Mouse (Mus musculus): Measurements from ENCODE around the gene Pla2g3.

The Pla2g3 gene
- long read RNA-seq, experiment 1, partial matches to known transcripts: 0 of 1 reads
- long read RNA-seq, experiment 1, other reads (novel, unspliced or antisense): 1 of 1 reads
- long read RNA-seq, experiment 2, partial matches to known transcripts: 1 of 1 reads
- long read RNA-seq, experiment 2, other reads (novel, unspliced or antisense): 0 of 1 reads

DNA sequence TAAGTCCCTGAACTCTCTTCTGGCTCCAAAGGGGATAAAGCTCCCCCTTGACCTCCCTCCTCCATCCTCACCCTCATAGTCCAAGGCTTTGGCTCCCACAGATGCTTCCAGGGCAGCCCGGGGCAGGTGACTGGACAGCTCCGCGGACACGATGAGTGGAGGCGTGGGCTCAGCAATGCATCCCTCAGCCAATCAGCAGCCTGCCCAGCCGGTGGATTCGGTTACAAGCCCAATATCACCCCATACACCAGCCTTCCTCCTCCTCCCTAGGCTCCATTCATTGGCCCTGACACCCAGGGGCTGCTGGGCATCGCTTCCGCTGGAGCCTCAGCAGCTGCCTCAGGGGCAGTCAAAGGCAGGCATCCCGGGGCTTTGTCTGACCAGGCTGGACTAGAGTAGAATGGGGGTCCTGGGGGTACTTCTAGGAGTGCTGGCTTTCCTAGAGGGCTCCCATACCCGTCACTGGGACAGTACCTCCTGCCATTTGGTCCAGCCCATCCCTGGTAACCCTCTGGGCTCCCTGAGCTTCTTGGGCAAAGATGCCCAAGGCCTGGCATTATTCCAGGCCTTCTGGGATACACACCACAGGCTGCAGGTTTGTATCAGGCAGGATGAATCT is at the start of gene Pla2g3:
Gene Pla2g3, plus strand, starts transcription at position 333 of the 619 bp plus-strand sequence.
- intact Hi-C loops (cut with DNase I): no loop called here

DNA sequence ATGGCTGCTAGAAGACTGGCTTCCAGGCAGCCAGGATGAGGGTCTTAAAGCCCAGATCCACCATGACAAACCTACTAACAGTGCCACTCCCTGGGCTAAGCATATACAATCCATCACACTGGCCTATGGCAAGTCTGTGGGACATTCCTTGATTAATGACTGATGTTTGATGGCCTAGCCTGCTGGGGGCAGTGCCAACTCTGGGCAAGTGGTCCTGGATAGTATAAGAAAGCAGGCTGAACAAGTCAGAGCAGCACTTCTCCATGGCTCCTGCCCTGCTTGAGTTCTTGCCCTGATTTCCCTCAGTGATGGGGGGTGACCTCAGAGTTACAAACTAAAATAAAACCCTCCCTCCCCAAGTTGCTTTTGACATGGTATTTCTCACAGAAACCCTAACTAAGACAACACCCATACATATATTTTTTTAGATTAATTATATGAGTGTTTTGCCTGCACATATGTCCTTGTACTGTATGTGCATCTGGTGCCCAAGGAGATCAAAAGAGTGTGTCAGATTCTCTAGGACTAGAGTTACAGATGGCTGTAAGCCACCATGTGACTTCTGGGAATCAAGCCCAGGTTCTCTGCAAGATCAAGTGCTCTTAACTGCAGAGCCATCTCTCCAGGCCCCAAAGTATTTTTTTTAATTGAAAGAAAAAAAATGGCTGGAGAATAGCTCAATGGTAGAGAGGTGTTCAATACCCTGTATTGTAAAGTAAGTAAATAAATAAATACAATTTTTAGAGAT is 46.2 kb upstream of the Pla2g3 start:
- intact Hi-C loops (cut with DNase I): no loop called here

DNA sequence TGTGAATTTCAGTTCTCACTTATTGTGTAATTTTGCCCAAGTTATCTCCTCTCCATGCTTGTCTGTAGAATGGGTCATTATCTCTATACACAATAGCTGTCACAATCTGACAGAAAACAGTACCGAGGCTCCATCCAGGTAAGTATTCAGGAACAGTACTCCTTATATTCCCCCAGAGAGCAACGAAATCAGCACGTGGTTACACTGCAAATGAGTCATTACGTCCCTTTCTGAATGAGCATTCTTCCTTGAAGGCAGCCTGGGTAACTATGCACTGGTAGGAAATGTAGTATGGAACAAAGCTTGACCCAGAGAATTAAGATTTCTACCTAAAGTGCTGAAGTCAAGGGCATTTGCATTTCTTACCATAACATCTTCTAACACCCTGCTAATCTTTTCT is 45.4 kb upstream of the Pla2g3 start:
- intact Hi-C loops (cut with DNase I): no loop called here

- intact Hi-C loops (cut with DNase I): no loop called here
These were observed 45.0 kb upstream of the Pla2g3 start for GRCm38 (mm10) chr11:3443091-3443490.

DNA sequence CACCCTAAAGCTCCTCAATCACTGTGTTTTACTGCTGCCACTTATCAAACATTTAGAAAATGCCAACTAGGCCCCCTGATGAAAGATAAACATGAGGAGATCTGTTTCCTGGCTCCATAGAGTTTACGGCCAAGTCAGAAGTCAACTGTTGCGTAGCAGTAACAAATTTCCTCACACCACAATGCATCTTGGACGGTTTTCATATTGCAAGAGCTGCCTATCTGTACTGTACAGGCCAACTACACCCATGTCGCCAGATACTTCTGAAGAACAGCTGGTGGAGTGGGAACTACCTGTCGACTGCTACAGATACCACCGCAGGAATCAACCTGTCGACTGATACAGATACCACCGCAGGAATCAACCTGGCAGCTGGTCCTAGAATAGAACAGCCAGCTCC is 43.2 kb upstream of the Pla2g3 start:
- intact Hi-C loops (cut with DNase I): no loop called here

GRCm38 (mm10) chr11:3451701-3452163 is 36.4 kb upstream of the Pla2g3 start:
- intact Hi-C loops (cut with DNase I): loop anchor here (5.0 kb wide), 1 partner anchor 44 kb away; the partner anchor contains the start of gene Limk2

- intact Hi-C loops (cut with DNase I): loop anchor here (5.0 kb wide), 1 partner anchor 45 kb away; the partner anchor contains the start of gene Limk2
These were observed 35.9 kb upstream of the Pla2g3 start, which contains the start of gene Rnf185 for GRCm38 (mm10) chr11:3452167-3452639. TSS of gene Rnf185 (minus strand) at chr11:3452363.

DNA sequence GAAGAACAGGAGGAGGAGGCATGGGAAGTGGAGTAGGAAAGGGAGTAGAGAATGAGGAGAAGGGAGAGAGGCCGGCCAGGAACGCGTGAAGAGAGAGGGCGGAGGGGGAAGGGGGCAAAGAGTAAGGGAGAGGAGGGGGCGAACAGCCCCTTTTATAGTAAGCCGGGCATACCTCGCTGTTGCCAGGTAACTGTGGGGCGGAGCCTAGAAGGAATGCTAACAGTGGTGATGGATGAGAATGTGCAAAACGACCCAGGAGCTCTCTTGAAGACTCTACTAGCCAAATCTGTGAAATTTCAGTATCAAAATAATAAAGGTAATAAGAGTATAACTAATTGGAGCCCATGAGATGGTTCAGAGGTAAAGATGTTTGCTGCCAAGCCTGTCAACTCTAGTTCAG is 35.3 kb upstream of the Pla2g3 start:
- intact Hi-C loops (cut with DNase I): loop anchor here (5.0 kb wide), 1 partner anchor 45 kb away; the partner anchor contains the start of gene Limk2

DNA sequence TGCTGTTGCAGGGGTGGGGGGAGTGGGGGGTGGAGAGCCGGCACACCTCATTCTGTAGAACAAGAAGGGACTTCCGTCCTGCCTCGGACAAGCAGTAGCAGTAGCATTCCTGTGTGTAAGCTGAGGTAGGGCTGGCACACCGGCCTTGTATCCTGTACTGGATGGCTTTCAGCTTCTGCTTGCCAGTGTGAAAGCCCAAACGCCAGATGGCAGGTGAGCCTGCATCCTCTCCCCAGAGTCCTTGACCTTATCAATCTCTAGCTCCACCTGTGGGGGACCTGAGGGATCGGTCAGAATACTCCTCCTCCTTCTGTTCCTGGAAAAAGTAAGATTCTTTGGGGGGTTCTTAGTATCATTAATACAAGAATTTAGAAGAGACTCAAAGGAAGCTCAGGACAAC is 34.6 kb upstream of the Pla2g3 start:
- intact Hi-C loops (cut with DNase I): loop anchor here (5.0 kb wide), 1 partner anchor 46 kb away; the partner anchor contains the start of gene Limk2

DNA sequence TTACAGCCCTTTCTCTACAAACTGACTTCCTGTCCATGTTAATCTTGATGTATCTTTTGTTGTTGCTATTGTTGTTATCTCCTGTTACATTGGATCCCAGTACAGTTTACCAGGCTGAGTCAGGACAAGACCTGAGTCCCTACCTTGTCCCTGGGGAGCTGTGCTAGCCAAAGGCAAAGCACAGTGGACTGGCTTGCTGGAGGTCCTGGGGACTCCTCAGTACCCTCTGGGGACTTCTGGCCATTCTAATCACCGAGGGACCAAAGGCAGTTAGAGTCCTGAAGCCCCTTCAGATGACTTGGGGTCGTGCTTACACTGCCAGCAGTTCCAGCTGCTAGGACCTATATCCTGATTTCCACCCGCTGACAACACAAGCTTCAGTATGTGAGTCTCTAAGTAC is 33.6 kb upstream of the Pla2g3 start:
- intact Hi-C loops (cut with DNase I): loop anchor here (5.0 kb wide), 1 partner anchor 47 kb away; the partner anchor contains the start of gene Limk2

DNA sequence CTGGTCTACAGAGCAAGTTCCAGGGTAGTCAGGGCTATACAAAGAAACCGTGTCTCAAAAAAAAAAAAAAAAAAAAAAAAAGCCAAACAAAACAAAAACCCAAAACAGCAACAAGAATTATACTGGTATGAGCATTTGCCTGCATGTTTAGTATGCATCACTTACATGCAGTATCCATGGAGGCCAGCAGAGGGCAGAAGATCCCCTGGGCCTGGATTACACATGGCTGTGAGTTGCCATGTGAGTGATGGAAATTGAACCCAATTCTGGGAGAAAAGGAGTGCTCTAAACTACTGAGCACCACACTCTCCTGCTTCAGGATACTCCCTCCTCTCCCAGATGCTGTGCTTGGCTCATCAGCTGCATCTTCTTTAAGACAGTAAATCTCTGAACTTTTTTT is 31.7 kb upstream of the Pla2g3 start:
- intact Hi-C loops (cut with DNase I): no loop called here

DNA sequence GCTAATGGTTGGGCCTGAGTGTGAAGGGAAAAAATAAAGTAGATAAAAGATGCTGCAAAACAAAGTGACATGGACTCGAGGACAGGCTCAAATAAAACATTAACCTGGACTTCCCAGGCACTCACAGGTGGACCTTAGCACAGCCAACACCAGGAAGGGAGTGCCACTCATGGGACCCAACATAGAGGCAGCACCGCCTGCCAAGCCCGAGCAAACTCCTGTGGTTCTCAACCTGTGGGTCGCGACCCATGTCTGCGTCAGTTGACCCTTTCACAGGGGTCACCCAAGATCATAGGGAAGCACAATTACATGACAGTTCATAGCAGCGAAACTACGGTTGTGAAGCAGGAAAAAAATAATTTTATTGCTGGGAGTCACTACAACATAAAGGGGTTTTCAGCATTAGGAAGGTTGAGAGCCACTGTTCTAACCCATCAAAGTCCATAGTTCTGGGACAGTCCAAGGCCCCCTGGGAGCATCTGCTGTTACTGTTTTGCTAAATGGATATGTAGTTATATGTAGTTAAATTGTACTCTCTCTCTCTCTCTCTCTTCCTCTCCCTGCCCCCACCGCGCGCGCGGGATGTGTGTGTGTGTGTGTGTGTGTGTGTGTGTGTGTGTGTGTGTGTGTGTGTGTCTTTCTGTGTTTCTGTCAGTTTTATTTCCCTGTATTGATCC is 29.5 kb upstream of the Pla2g3 start:
- intact Hi-C loops (cut with DNase I): no loop called here

- intact Hi-C loops (cut with DNase I): no loop called here
These were observed 29.0 kb upstream of the Pla2g3 start for GRCm38 (mm10) chr11:3459105-3459468.

DNA sequence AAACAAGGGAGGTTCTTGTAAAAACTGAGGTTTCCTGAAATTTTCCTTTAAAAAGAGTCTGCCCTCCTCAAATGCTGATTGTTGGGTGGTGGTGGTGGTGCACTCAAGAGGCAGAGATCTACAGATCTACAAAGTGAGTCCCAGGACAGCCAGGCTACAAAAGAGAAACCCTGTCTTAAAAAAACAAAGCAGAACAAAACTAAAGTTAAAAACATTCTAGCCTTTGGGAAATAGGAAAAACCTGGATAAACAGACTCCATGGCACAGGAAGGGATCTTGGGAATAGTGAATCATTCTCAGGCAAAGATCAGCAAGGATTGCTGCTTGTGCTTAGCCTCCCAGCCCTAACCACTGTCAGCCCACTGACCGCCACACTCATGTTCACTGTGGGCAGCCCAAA is 25.2 kb upstream of the Pla2g3 start:
- intact Hi-C loops (cut with DNase I): no loop called here

DNA sequence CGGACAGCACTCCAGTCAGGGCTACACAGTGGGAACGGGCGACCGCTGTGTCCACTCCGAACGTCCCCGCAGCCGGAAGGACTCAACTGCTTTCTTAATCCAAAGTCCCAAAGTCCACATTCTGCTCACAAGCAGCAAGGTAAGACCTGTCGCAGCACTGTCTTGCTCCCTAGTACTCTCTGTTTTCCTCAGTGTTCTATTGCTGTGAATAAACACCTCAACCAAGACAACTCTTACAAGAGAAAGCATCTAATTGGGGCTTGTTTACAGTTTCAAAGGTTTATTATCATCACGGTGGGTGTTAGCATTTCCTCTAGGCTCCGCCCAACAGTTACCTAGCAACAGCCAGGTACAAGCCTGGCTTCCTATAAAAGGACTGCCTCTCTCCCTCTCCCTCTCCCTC is 16.6 kb upstream of the Pla2g3 start:
- intact Hi-C loops (cut with DNase I): loop anchor here (10.0 kb wide), 2 partner anchors 163 to 313 kb away; no protein-coding TSS in a partner anchor

DNA sequence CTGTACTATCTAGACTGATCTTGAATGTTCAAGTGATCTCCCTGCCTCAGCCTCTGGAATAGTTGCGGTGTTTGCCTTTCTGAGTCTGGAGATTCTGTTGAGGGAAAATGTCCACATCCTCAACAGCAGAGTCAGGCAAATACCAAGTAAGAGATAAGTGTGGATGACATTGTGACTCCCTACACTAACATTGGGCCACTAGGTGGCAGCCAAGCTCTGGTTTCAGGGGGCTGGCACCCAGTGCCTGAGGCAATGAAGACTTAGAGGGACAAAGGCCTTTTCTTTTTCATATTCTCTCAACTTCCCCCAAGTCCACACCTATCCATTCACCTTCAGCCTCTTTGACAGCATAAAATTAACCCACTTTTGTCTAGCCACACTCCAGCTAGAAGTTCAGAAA is 15.6 kb upstream of the Pla2g3 start:
- intact Hi-C loops (cut with DNase I): loop anchor here (10.0 kb wide), 2 partner anchors 162 to 312 kb away; no protein-coding TSS in a partner anchor

GRCm38 (mm10) chr11:3474480-3475115 is 13.5 kb upstream of the Pla2g3 start:
- intact Hi-C loops (cut with DNase I): loop anchor here (1.0 to 10.0 kb wide), 3 partner anchors 40 to 310 kb away; partner anchors contain the start of gene Selenom

- intact Hi-C loops (cut with DNase I): loop anchor here (1.0 to 10.0 kb wide), 3 partner anchors 39 to 309 kb away; partner anchors contain the start of gene Selenom
These were observed 12.6 kb upstream of the Pla2g3 start for GRCm38 (mm10) chr11:3475489-3475888.

DNA sequence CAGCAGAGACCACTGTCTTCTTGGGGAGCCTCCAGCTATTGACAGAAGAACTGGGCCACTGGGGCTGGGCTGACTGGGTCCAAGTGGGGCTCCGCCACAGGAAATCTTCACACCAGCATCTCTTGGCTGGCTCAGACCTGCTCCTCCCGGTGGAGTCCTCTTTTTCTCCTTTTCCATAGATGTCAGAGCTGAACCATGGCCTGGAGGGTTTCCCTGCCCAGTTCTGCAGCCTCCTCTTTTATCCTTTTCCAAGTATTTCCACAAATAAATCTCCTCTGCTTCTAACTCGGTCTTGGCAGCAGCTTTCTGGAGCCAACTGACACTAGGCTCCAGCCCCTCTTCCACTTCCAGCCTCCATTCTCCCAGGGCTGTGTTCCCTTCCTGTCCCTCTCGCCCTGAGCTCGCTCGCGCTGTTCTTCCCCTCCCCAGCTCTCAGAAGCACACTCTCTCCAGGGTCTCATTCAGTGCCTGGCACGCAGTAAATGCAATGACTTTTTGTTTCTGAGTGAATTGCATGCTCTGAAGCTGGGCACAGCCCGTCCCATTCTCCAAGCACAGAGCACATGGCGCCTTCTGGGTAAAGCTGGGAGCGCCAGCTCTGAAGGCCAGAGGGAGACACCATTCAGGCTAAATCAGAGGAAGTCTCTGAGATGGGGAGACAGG is 4.0 kb upstream of the Pla2g3 start:
- intact Hi-C loops (cut with DNase I): no loop called here

DNA sequence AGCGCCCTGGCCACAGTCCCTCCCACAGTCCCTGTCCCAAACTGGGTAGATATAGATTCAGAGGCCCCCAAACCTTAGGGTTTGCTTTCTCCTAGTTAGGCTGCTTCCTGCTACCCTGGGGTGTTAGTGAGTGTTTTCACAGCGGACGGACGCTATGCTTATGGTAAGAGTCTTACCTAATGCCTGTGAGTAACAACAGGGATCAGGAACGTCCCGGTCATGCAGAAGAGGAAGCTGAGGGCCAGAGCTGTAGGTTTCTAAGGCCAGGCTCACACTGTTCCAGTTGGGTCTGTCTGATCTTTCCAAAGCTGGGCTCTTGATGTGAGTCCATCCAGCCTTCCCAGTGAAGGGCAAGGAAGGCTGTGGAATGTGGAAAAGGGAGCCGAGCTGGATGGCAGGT is 1.7 kb upstream of the Pla2g3 start:
- intact Hi-C loops (cut with DNase I): no loop called here
